Mouse (Mus musculus): ENCODE measurements around the gene Bin2. TPM values are rescaled to one million over a fixed set of nuclear protein-coding genes. Genes with fewer than 3 reads are reported as not detected.
"Not testable (repeated sequence)": the region's sequence is repeated elsewhere in the genome, so short reads cannot be mapped to it uniquely, and the experiment has no call there.

Bin2 gene
- polyA plus RNA-seq, 2 experiments: 2.3 to 4.7 TPM

DNA sequence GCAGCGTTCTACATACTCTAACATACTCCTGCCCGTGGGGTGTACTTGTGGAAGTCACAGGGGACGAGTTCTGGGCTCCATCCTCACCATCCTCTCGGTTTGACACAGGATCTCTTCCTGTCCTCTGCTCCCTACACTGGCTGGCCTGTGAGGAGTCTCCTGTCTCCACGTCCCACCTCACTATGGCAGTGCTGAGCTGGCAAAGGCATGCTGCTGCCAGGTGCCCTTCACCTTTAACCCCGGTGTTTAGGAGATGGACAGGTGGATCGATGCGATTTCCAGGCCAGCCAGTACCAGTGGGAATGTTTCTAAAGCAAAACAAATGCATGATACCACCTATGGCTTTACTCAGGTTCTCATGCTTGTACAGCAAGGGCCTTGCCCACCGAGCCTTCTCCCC lies 45.6 kb downstream of the Bin2 start:
- DNase-seq (ENCODE audit: low spot score) (no peak), ATAC-seq (ENCODE audit: low FRiP score, low read depth) (no peak)
- Histone ChIP-seq H3K9me3 (ENCODE audit: control insufficient read depth, low read length) (no peaks in the 10 kb centered on the region), H3K9ac (ENCODE audit: low read depth, low read length, severe bottlenecking) (no peak overlapping the region), H3K27me3 (ENCODE audit: control insufficient read depth, insufficient read depth, low read length) (no peaks in the 10 kb centered on the region), H3K4me3 (replicated peaks; ENCODE audit: low read length) (no peak overlapping the region), H3K4me1 (ENCODE audit: control insufficient read depth, insufficient read depth, low read length) (peaks cover 8% of the 10 kb centered on the region; the same call in 1 of the 2 replicates), H3K27ac (replicated peaks; ENCODE audit: low read depth, low read length) (no peak overlapping the region), H3K4me2 (replicated peaks; ENCODE audit: low read depth, low read length, severe bottlenecking) (no peak overlapping the region), H3K36me3 (ENCODE audit: control insufficient read depth, insufficient read depth, low read length) (peaks cover 14% of the 10 kb centered on the region)
- TF ChIP-seq POLR2A (IDR thresholded peaks at IDR 0.05; ENCODE audit: borderline replicate concordance, extremely low read depth, insufficient read depth, insufficient read length): no peak
- 87% methylated on average over 9 of the region's 9 CpGs for WGBS

DNA sequence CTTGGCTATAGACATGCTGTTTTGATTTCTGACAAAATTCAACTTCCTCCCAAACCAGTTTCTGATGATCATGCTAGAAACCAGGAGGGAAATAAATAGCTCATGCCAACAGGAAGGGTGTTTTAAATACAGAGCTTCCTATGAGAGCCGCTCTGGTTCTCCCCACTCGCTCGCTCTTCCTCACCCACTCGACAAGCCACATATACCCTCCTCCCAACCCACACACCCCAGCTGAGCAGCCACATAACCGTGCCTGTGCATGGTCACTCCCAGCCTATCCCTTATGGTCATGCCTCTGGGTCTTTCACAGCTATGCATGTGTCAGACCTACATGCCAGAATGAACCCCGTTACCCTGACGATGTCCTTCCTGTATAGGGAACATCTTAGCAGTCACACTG lies 47.2 kb downstream of the Bin2 start:
- Histone ChIP-seq H3K9ac (ENCODE audit: low read depth, low read length, severe bottlenecking) (no peak overlapping the region), H3K9me3 (ENCODE audit: control insufficient read depth, low read length) (no peaks in the 10 kb centered on the region), H3K36me3 (ENCODE audit: control insufficient read depth, insufficient read depth, low read length) (peaks cover 27% of the 10 kb centered on the region), H3K4me1 (ENCODE audit: control insufficient read depth, insufficient read depth, low read length) (no peaks in the 10 kb centered on the region), H3K4me3 (replicated peaks; ENCODE audit: low read length) (no peak overlapping the region), H3K27me3 (ENCODE audit: control insufficient read depth, insufficient read depth, low read length) (no peaks in the 10 kb centered on the region), H3K4me2 (replicated peaks; ENCODE audit: low read depth, low read length, severe bottlenecking) (no peak overlapping the region), H3K27ac (replicated peaks; ENCODE audit: low read depth, low read length) (no peak overlapping the region)
- no peak for TF ChIP-seq POLR2A (IDR thresholded peaks at IDR 0.05; ENCODE audit: borderline replicate concordance, extremely low read depth, insufficient read depth, insufficient read length)
- no peak for DNase-seq (ENCODE audit: low spot score)
- 84% methylated on average over 7 of the region's 7 CpGs for WGBS
- no peak for ATAC-seq (ENCODE audit: low FRiP score, low read depth)

DNA sequence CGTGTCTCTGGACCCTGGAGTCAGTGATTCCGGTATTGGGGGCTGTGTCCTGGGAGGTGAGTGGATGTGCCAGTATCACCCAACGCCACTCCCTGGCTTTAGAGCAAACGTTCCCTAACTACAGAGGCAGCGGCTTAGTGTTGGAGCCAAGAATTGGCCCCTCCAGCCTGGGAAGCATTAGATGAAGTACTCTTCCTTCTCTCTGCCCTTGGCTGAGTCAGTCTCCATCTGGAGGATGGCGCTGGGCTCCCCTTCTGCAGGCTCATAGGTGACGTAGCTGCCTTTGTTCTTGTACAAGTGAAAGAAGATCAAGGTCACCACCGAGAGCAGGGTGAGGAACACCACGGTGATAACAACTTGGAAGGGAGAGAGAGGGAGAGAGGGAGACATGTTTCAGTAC lies 47.7 kb downstream of the Bin2 start:
- DNase-seq (ENCODE audit: low spot score); ATAC-seq (ENCODE audit: low FRiP score, low read depth); H3K4me2 ChIP-seq (replicated peaks; ENCODE audit: low read depth, low read length, severe bottlenecking); H3K27ac ChIP-seq (replicated peaks; ENCODE audit: low read depth, low read length); H3K27me3 ChIP-seq (ENCODE audit: control insufficient read depth, insufficient read depth, low read length); H3K9ac ChIP-seq (ENCODE audit: low read depth, low read length, severe bottlenecking); H3K4me1 ChIP-seq (ENCODE audit: control insufficient read depth, insufficient read depth, low read length); H3K4me3 ChIP-seq (replicated peaks; ENCODE audit: low read length); H3K9me3 ChIP-seq (ENCODE audit: control insufficient read depth, low read length): not testable (repeated sequence)
- H3K36me3 ChIP-seq (ENCODE audit: control insufficient read depth, insufficient read depth, low read length): peaks cover 27% of the 10 kb centered on the region
- 68% methylated on average over 9 of the region's 9 CpGs for WGBS

DNA sequence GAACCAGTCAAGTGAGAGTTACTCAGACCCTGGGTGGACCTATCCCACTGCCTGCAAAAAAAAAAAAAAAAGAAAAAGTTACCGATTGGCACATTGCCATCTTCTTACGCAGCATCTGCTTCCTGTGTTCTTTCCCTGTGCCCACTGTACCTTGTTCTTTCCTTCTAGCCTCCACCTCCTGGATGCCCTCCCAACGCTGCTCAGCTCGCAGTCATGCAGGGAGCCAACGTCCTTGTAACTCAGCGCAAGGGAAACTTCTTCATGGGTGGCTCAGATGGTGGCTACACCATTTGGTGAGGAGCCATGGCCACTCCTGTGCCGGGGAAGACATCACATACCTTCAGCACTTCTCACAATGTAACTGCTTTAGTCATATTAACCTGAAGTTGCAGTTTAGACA lies 50.2 kb downstream of the Bin2 start:
- ATAC-seq (ENCODE audit: low FRiP score, low read depth) (no peak), DNase-seq (ENCODE audit: low spot score) (no peak)
- Histone ChIP-seq H3K4me2 (replicated peaks; ENCODE audit: low read depth, low read length, severe bottlenecking) (no peak overlapping the region), H3K27ac (replicated peaks; ENCODE audit: low read depth, low read length) (no peak overlapping the region), H3K9ac (ENCODE audit: low read depth, low read length, severe bottlenecking) (no peak overlapping the region), H3K9me3 (ENCODE audit: control insufficient read depth, low read length) (no peaks in the 10 kb centered on the region), H3K36me3 (ENCODE audit: control insufficient read depth, insufficient read depth, low read length) (peaks cover 27% of the 10 kb centered on the region), H3K27me3 (ENCODE audit: control insufficient read depth, insufficient read depth, low read length) (no peaks in the 10 kb centered on the region), H3K4me3 (replicated peaks; ENCODE audit: low read length) (no peak overlapping the region), H3K4me1 (ENCODE audit: control insufficient read depth, insufficient read depth, low read length) (peaks cover 6% of the 10 kb centered on the region; the same call in 1 of the 2 replicates)
- WGBS: 84% methylated on average over 7 of the region's 7 CpGs
- no peak for TF ChIP-seq POLR2A (IDR thresholded peaks at IDR 0.05; ENCODE audit: borderline replicate concordance, extremely low read depth, insufficient read depth, insufficient read length)

DNA sequence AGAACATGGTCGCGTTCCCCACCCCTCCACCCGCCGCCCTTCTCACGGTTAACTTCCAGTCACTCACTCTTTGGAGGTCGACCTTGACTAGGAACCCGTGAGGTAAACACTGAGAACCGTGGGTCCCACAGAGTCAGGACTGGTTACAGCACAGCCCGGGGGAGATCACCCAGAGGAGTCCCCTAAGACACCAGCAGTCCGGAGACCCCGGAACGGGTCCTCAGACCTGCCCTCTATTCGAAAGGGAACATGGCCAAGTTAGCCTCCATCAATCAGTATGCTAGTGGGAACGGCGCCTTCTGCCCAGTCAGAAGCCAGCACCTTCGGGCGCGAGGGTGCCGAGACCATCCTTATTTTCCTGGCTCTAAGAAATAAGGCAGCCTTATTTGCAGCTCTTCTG lies 53.1 kb downstream of the Bin2 start:
- no peak for ATAC-seq (ENCODE audit: low FRiP score, low read depth)
- no peak for DNase-seq (ENCODE audit: low spot score)
- Histone ChIP-seq H3K4me3 (replicated peaks; ENCODE audit: low read length) (peak overlapping the region; percentile 97), H3K27ac (replicated peaks; ENCODE audit: low read depth, low read length) (peak overlapping the region; percentile 94; the same call in 1 of the 2 replicates), H3K9me3 (ENCODE audit: control insufficient read depth, low read length) (no peaks in the 10 kb centered on the region), H3K4me2 (replicated peaks; ENCODE audit: low read depth, low read length, severe bottlenecking) (peak overlapping the region; percentile 47), H3K9ac (ENCODE audit: low read depth, low read length, severe bottlenecking) (peak overlapping the region; percentile 89), H3K27me3 (ENCODE audit: control insufficient read depth, insufficient read depth, low read length) (no peaks in the 10 kb centered on the region), H3K36me3 (ENCODE audit: control insufficient read depth, insufficient read depth, low read length) (peaks cover 27% of the 10 kb centered on the region), H3K4me1 (ENCODE audit: control insufficient read depth, insufficient read depth, low read length) (peaks cover 10% of the 10 kb centered on the region)
- TF ChIP-seq POLR2A (IDR thresholded peaks at IDR 0.05; ENCODE audit: borderline replicate concordance, extremely low read depth, insufficient read depth, insufficient read length): no peak
- 3% methylated on average over 19 of the region's 19 CpGs for WGBS

DNA sequence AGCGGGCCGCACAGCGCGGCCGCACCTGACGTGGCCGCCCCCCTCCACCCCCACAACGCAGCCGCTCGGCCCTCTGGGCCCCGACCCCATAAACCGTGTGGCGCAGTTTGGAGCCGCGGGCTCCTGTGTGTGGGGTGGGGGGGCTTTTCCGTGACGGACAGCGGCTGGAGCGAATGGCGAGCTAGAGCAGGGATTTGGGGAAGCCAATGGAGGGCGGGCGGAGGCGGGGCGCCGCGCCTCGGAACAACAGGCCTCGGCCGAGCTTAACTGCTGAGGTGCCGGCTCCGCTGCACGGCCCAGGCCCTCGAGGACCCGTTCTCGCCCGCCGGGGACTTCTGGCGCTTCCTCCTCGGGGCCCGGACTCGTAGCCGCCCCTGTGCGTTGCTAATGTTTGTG lies 53.5 kb downstream of the Bin2 start:
- WGBS: 3% methylated on average over 35 of the region's 43 CpGs
- DNase-seq (ENCODE audit: low spot score) (peak; percentile 91), ATAC-seq (ENCODE audit: low FRiP score, low read depth) (peak; percentile 86)
- peaks cover 10% of the 10 kb centered on the region for H3K4me1 ChIP-seq (ENCODE audit: control insufficient read depth, insufficient read depth, low read length)
- peak overlapping the region; percentile 97 for H3K4me3 ChIP-seq (replicated peaks; ENCODE audit: low read length)
- peaks cover 27% of the 10 kb centered on the region for H3K36me3 ChIP-seq (ENCODE audit: control insufficient read depth, insufficient read depth, low read length)
- H3K4me2 ChIP-seq (replicated peaks; ENCODE audit: low read depth, low read length, severe bottlenecking): peak overlapping the region; percentile 47
- H3K27me3 ChIP-seq (ENCODE audit: control insufficient read depth, insufficient read depth, low read length): no peaks in the 10 kb centered on the region
- 0 out of 2 replicates have a peak, but pooled peaks have one; percentile 42 for TF ChIP-seq POLR2A (IDR thresholded peaks at IDR 0.05; ENCODE audit: borderline replicate concordance, extremely low read depth, insufficient read depth, insufficient read length)
- H3K9ac ChIP-seq (ENCODE audit: low read depth, low read length, severe bottlenecking): peak overlapping the region; percentile 89
- H3K27ac ChIP-seq (replicated peaks; ENCODE audit: low read depth, low read length): peak overlapping the region; percentile 94
- H3K9me3 ChIP-seq (ENCODE audit: control insufficient read depth, low read length): no peaks in the 10 kb centered on the region

All from limb, embryonic 14.5 days (tissue).